Mouse (Mus musculus) megakaryocyte, adult 5-6 weeks (primary cell): ENCODE data around the gene Cnnm1. TPM values are rescaled to one million over a fixed set of nuclear protein-coding genes. Genes with fewer than 3 reads are reported as not detected.
"Not testable (repeated sequence)": the region's sequence is repeated elsewhere in the genome, so short reads cannot be mapped to it uniquely, and the experiment has no call there.

Source experiments
- ATAC-seq: 2 replicates; pipeline ENCODE4 v1.8.0; 2016; ENCODE audit warnings: mild to moderate bottlenecking, inconsistent platforms; ENCODE audit not compliant: poor library complexity, severe bottlenecking
- total RNA-seq, 2 experiments: library from RNA; stranded (forward) in 1 of 2; stranded (reverse) in 1 of 2; fragments of 153-499, 151-499 nt in 1 of 2; fragments of 221-1000, 200-1000 nt in 1 of 2; gene quantifications; 2 replicates each; pipeline versions ENCODE4 v1.2.3 to v1.2.4; 2015 to 2017

The Cnnm1 gene
- total RNA-seq, 2 experiments from 2014 or later: 0.02 TPM; not detected in 1

GRCm38 (mm10) chr19:43465076-43465475, 24.8 kb downstream of the Cnnm1 start:
- no peak for ATAC-seq

GRCm38 (mm10) chr19:43465601-43466255, 25.5 kb downstream of the Cnnm1 start:
- ATAC-seq: no peak

- no peak for ATAC-seq
Measured at GRCm38 (mm10) chr19:43467927-43468685, 27.9 kb downstream of the Cnnm1 start.

- no peak for ATAC-seq
Measured at GRCm38 (mm10) chr19:43469333-43469732, 29.1 kb downstream of the Cnnm1 start.

- no peak for ATAC-seq
Measured at GRCm38 (mm10) chr19:43472331-43472730, 32.1 kb downstream of the Cnnm1 start.

- ATAC-seq: no peak
Measured at GRCm38 (mm10) chr19:43472781-43473180, 32.5 kb downstream of the Cnnm1 start.

- no peak for ATAC-seq
Measured at GRCm38 (mm10) chr19:43475642-43476041, 35.4 kb downstream of the Cnnm1 start.

GRCm38 (mm10) chr19:43476063-43476462, 35.8 kb downstream of the Cnnm1 start:
- no peak for ATAC-seq

GRCm38 (mm10) chr19:43477436-43477835, 37.2 kb downstream of the Cnnm1 start:
- ATAC-seq: no peak

- no peak for ATAC-seq
Measured at GRCm38 (mm10) chr19:43478891-43479290, 38.7 kb downstream of the Cnnm1 start.

GRCm38 (mm10) chr19:43479431-43479830, 39.2 kb downstream of the Cnnm1 start:
- ATAC-seq: no peak

- ATAC-seq: no peak
Measured at GRCm38 (mm10) chr19:43480512-43480911, 40.3 kb downstream of the Cnnm1 start.

- ATAC-seq: no peak
Measured at GRCm38 (mm10) chr19:43487429-43487828, 47.2 kb downstream of the Cnnm1 start.

- ATAC-seq: not testable (repeated sequence)
Measured at GRCm38 (mm10) chr19:43493316-43493715, 53.1 kb downstream of the Cnnm1 start.

GRCm38 (mm10) chr19:43493878-43494277, 53.6 kb downstream of the Cnnm1 start:
- no peak for ATAC-seq

- no peak for ATAC-seq
Measured at GRCm38 (mm10) chr19:43494914-43495313, 54.7 kb downstream of the Cnnm1 start.

- ATAC-seq: peak; percentile 78
Measured at GRCm38 (mm10) chr19:43495846-43496245, 55.6 kb downstream of the Cnnm1 start.

- ATAC-seq: no peak
Measured at GRCm38 (mm10) chr19:43497440-43497839, 57.2 kb downstream of the Cnnm1 start.

GRCm38 (mm10) chr19:43498874-43499273, 58.6 kb downstream of the Cnnm1 start:
- ATAC-seq: no peak

GRCm38 (mm10) chr19:43502630-43503029, 62.4 kb downstream of the Cnnm1 start:
- no peak for ATAC-seq

GRCm38 (mm10) chr19:43503593-43503992, 63.4 kb downstream of the Cnnm1 start:
- ATAC-seq: not testable (repeated sequence)

- ATAC-seq: no peak
Measured at GRCm38 (mm10) chr19:43505441-43505840, 65.2 kb downstream of the Cnnm1 start.
